ENCODE assay signal across 8 mouse cellular contexts in the genomic region with DNA sequence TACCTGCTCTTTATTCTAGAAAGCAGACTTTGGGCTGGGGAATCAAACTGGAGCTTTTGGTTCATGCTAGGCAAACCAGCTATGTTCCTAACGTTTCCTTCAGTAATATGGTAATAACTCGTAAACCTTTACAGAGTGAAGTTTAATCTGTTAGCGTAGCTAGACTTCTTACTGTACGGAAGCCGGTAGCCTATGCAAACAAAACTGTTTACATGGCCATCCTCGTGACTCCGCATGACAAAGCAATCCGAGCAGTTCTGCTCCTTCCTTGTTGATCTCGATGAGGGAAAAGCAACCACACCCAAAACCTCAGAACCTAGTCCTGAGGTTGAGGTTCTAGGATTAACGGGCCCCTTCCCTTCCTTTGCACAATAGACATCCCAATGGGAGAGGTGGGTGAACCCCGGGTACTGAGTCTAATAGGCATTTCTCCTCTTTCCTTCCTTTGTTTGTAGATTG. TPM values are rescaled to one million over a fixed set of nuclear protein-coding genes. Genes with fewer than 3 reads are reported as not detected.
DNase-seq lines count a peak whose midpoint lies in the region; ATAC-seq and TF ChIP-seq lines count a peak whose summit lies in the region.

No protein-coding gene starts in this region.

- in situ Hi-C loops in CH12.LX (cut with MboI; ENCODE audit: low pct_ligation_motif_present, low pct_unique_long_range_greater_than_20kb, low sequenced_read_pairs): no loop called here

- WGBS in neural tube, embryonic 15.5 days: under 1% methylated on average over 11 of the region's 11 CpGs

- H3K9ac ChIP-seq in CH12.LX (ENCODE audit: insufficient read depth, low read depth): peak overlapping the region; percentile 99
- H3K9ac ChIP-seq in neural tube, embryonic 15.5 days (replicated peaks): peak overlapping the region; percentile 97

- H3K27ac ChIP-seq in CH12.LX (ENCODE audit: insufficient read depth, low read depth): peak overlapping the region; percentile 84
- H3K27ac ChIP-seq in embryonic fibroblast, embryonic 13.5 days (ENCODE audit: insufficient read depth, low read length): peak overlapping the region; percentile 94
- peak overlapping the region; percentile 99 for H3K27ac ChIP-seq in neural tube, embryonic 15.5 days (replicated peaks)

- H3K36me3 ChIP-seq in CH12.LX (replicated peaks in 1 of 2; ENCODE audit: control insufficient read depth in 1 of 2, insufficient read depth in 1 of 2, low read length in 1 of 2): peaks cover 18 to 32% of the 10 kb centered on the region in 2 experiments
- H3K36me3 ChIP-seq in neural tube, embryonic 15.5 days: 0 out of 2 replicates have a peak, but pooled peaks cover 7% of the 10 kb centered on the region

- H3K4me3 ChIP-seq in CH12.LX (replicated peaks in 1 of 3; ENCODE audit: low read depth in 2 of 3, low read length in 2 of 3, poor library complexity in 1 of 3): peak overlapping the region; percentile 76 to 87 (median 77)
- H3K4me3 ChIP-seq in embryonic fibroblast, embryonic 13.5 days (ENCODE audit: insufficient read depth, low read length): peak overlapping the region; percentile 57
- H3K4me3 ChIP-seq in neural tube, embryonic 15.5 days (replicated peaks): peak overlapping the region; percentile 71

- no peaks in the 10 kb centered on the region for H3K9me3 ChIP-seq in CH12.LX (replicated peaks; ENCODE audit: low read length)
- H3K9me3 ChIP-seq in neural tube, embryonic 15.5 days (replicated peaks): no peaks in the 10 kb centered on the region

- intact Hi-C loops in heart, postnatal 14 days (cut with DNase I): loop anchor here (2.0 to 5.0 kb wide), 2 partner anchors 53 to 93 kb away; partner anchors contain the start of genes Ncor1 and Pigl

- peak overlapping the region; percentile 55 for H3K4me2 ChIP-seq in CH12.LX (ENCODE audit: insufficient read depth, low read depth, poor library complexity, severe bottlenecking)
- peak overlapping the region; percentile 74 for H3K4me2 ChIP-seq in neural tube, embryonic 15.5 days

- dilution Hi-C loops in CH12.LX (cut with MboI; ENCODE audit: extremely low pct_ligation_motif_present, extremely low pct_unique_long_range_greater_than_20kb, low sequenced_read_pairs): no loop called here

- no peak; the same call in 1 of the 2 replicates for ATAC-seq in neural tube, embryonic 15.5 days (ENCODE audit: low FRiP score)

- H3K4me1 ChIP-seq in CH12.LX (ENCODE audit: control insufficient read depth in 1 of 2, insufficient read depth in 2 of 2): peaks cover 5 to 34% of the 10 kb centered on the region in 2 experiments
- H3K4me1 ChIP-seq in embryonic fibroblast, embryonic 13.5 days (ENCODE audit: control insufficient read depth, insufficient read depth, low read length): peaks cover 5% of the 10 kb centered on the region
- H3K4me1 ChIP-seq in neural tube, embryonic 15.5 days: peaks cover 35% of the 10 kb centered on the region

- TF ChIP-seq CTCF in CH12.LX (conservative IDR thresholded peaks at IDR 0.05 in 1 of 2, IDR thresholded peaks at IDR 0.05 in 1 of 2; ENCODE audit: low read depth in 2 of 2, low read length in 2 of 2): no peak
- TF ChIP-seq CTCF in embryonic fibroblast, embryonic 13.5 days (IDR thresholded peaks at IDR 0.05; ENCODE audit: borderline replicate concordance, insufficient read depth, low read length): no peak

- H3K79me2 ChIP-seq in CH12.LX (replicated peaks; ENCODE audit: control insufficient read depth, extremely low read depth, insufficient read depth, poor library complexity, severe bottlenecking): peaks cover 31% of the 10 kb centered on the region

- H3K27me3 ChIP-seq in CH12.LX (replicated peaks): no peaks in the 10 kb centered on the region
- no peaks in the 10 kb centered on the region for H3K27me3 ChIP-seq in neural tube, embryonic 15.5 days (replicated peaks)

- no peak for TF ChIP-seq RAD21 in CH12.LX (IDR thresholded peaks at IDR 0.05; ENCODE audit: low read depth, low read length)

- TF ChIP-seq EP300 in CH12.LX (IDR thresholded peaks at IDR 0.05; ENCODE audit: low read length): peak; percentile 5

- TF ChIP-seq POLR2A in CH12.LX (IDR thresholded peaks at IDR 0.05; ENCODE audit: low read depth, low read length): no peak
- TF ChIP-seq POLR2A in embryonic fibroblast, embryonic 13.5 days (IDR thresholded peaks at IDR 0.05; ENCODE audit: low read depth, low read length): peak; percentile 49; the same call in 1 of the 2 replicates

- DNase-seq in CH12.LX (ENCODE audit: extremely low read depth): peak; percentile 79
- peak; percentile 44 to 58 for DNase-seq in adrenal gland, postnatal 36 days
- peak; percentile 47 to 63 for DNase-seq in heart, postnatal 14 days
- peak; percentile 70 for DNase-seq in layer of hippocampus, adult 11-12 months (ENCODE audit: low spot score)
- peak; percentile 88 to 91 for DNase-seq in lung, adult 18-20 months
- DNase-seq in thymus, postnatal 25 days: peak; percentile 65

TF ChIP-seq in CH12.LX, 34 proteins besides CTCF, POLR2A, EP300 and RAD21:
- TF ChIP-seq TCF12 (IDR thresholded peaks at IDR 0.05; ENCODE audit: low read depth, low read length) (no peak), CHD2 (IDR thresholded peaks at IDR 0.05; ENCODE audit: low read length) (no peak), NRF1 (IDR thresholded peaks at IDR 0.05; ENCODE audit: low read depth, low read length) (no peak), SIN3A (IDR thresholded peaks at IDR 0.05; ENCODE audit: low read length) (peak; percentile 64), MYC (IDR thresholded peaks at IDR 0.05; ENCODE audit: low read depth, low read length) (peak; percentile 8; the same call in 1 of the 2 replicates), CHD1 (IDR thresholded peaks at IDR 0.05; ENCODE audit: low read depth, low read length) (peak; percentile 89), JUND (conservative IDR thresholded peaks at IDR 0.05; ENCODE audit: low read depth, low read length) (no peak), BHLHE40 (IDR thresholded peaks at IDR 0.05; ENCODE audit: low read depth, low read length) (peak; percentile 74), JUN (IDR thresholded peaks at IDR 0.05; ENCODE audit: insufficient read depth, low read depth, low read length) (no peak), HCFC1 (IDR thresholded peaks at IDR 0.05; ENCODE audit: low read depth, low read length) (no peak), PAX5 (IDR thresholded peaks at IDR 0.05; ENCODE audit: low read length) (no peak), MAFK (IDR thresholded peaks at IDR 0.05; ENCODE audit: insufficient replicate concordance, low read length) (no peak; the same call in 1 of the 2 replicates), POLR2AphosphoS2 (IDR thresholded peaks at IDR 0.05; ENCODE audit: low read depth, low read length) (peak; percentile 76; the same call in 1 of the 2 replicates), ZNF384 (IDR thresholded peaks at IDR 0.05; ENCODE audit: low read depth, low read length) (no peak)
TF ChIP-seq in CH12.LX: peak in this region for 5.

RNA-seq across cellular contexts. Expression of gene Ubb, which starts 0.7 kb away (rescaled TPM):
- total RNA-seq in CH12.LX (2012; rRNA removed): 2,030 and 2,098 TPM in 2 replicates
- total RNA-seq in CH12.LX (2014; rRNA removed): 929 and 1,092 TPM in 2 replicates
- polyA plus RNA-seq in CH12.LX (2012; ENCODE audit: insufficient read length, low read depth): 1,487 and 1,562 TPM in 2 replicates
- 1,000 to 10,000 TPM; 1,237 to 1,515 TPM for total RNA-seq in adrenal gland, postnatal 36 days (2021)
- polyA plus RNA-seq in embryonic fibroblast, embryonic 13.5 days (2011; ENCODE audit: insufficient read length, low read depth, missing spikeins): 493 and 593 TPM in 2 replicates
- 100 to 1,000 TPM; 658 to 665 TPM for total RNA-seq in heart, postnatal 14 days (2021)
- 4,120 and 4,434 TPM in 2 replicates for polyA plus RNA-seq in neural tube, embryonic 15.5 days (2015; fragmentation: Nextera tagmentation; extraction: Ambion mirVana)

RNA-seq across cellular contexts. Expression of gene Cenpv, which starts 11.2 kb away (rescaled TPM):
- total RNA-seq in CH12.LX (2012; rRNA removed) (98.8 and 107 TPM in 2 replicates), CH12.LX (2014; rRNA removed) (24.1 and 24.4 TPM in 2 replicates)
- 24.9 and 33.6 TPM in 2 replicates for polyA plus RNA-seq in CH12.LX (2012; ENCODE audit: insufficient read length, low read depth)
- 10 to 100 TPM; 30.2 to 37.2 TPM for total RNA-seq in adrenal gland, postnatal 36 days (2021)
- polyA plus RNA-seq in embryonic fibroblast, embryonic 13.5 days (2011; ENCODE audit: insufficient read length, low read depth, missing spikeins): 6.3 and 7.3 TPM in 2 replicates
- 10 to 100 TPM; 16.8 to 20.0 TPM for total RNA-seq in heart, postnatal 14 days (2021)
- polyA plus RNA-seq in neural tube, embryonic 15.5 days (2015; fragmentation: Nextera tagmentation; extraction: Ambion mirVana): 40.1 and 51.3 TPM in 2 replicates

RNA-seq across cellular contexts. Expression of gene Trpv2, which starts 24.0 kb away (rescaled TPM):
- total RNA-seq in CH12.LX (2012; rRNA removed): 58.7 and 59.3 TPM in 2 replicates
- 36.0 and 39.2 TPM in 2 replicates for total RNA-seq in CH12.LX (2014; rRNA removed)
- polyA plus RNA-seq in CH12.LX (2012; ENCODE audit: insufficient read length, low read depth): 42.3 and 46.2 TPM in 2 replicates
- 1 to 10 TPM; 2.0 to 3.7 TPM for total RNA-seq in adrenal gland, postnatal 36 days (2021)
- 9.6 and 11.4 TPM in 2 replicates for polyA plus RNA-seq in embryonic fibroblast, embryonic 13.5 days (2011; ENCODE audit: insufficient read length, low read depth, missing spikeins)
- total RNA-seq in heart, postnatal 14 days (2021): 1 to 10 TPM; 3.4 to 4.5 TPM
- polyA plus RNA-seq in neural tube, embryonic 15.5 days (2015; fragmentation: Nextera tagmentation; extraction: Ambion mirVana): 32.3 and 32.9 TPM in 2 replicates

Comparison
In these comparisons a context has a peak if more than half of its experiments do, and no peak if none do; other contexts are left out.
1. RNA of gene Trpv2, which starts 24.0 kb away (total RNA-seq): 36.0 to 59.3 TPM in CH12.LX; 3.4 to 4.5 TPM in heart, postnatal 14 days and 2.0 to 3.7 TPM in adrenal gland, postnatal 36 days; every median in the first group is over 4 times any median in the second.
2. Peak in every context shown above with its lines, with median percentiles within 50 percentile points of each other: DNase-seq, H3K27ac ChIP-seq and H3K4me3 ChIP-seq.